Mouse (Mus musculus) spleen, adult 2 months (tissue): ENCODE measurements around the gene Tipin.

Source experiments
- CTCF ChIP-seq: fragments of 200-500 bp; IDR thresholded peaks from 2 replicates; pipeline ENCODE4 v1.5.1; 2011; ENCODE audit warnings: mild to moderate bottlenecking, inconsistent platforms; ENCODE audit not compliant: insufficient read depth, insufficient read length, insufficient replicate concordance; ENCODE audit errors: extremely low read depth
- POLR2A ChIP-seq: fragments of 200-500 bp; IDR thresholded peaks from 2 replicates; pipeline ENCODE4 v1.6.1; 2011; ENCODE audit warnings: low read depth, low read length, inconsistent platforms

DNA sequence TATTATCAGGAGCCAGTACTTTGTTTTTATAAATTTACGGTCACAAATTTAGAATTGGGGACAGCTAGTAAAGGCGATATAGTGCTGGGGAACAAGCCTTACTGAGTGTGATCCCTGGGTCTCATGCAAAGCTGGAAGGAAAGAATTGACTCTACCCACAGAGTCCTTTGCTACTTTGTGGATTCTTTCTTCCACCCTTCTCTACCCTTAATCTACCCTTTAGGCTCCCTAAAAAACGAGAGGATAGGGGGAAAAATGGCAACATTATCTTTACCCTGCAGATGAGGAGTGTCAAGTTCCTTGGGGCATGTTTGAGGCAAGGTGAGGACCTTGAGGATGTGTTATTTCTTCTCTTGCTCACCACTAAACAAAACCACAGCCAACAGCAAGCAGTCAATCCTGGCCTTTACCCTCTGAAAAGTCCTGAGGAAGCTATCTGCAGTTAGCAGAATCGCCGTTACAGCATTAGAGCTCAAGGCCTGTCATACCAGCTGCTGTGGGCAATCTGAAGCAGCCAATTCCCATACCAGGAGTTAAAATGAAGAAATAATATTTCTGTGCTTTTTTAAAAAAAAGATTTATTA, 1.1 kb downstream of the Tipin start:
- TF ChIP-seq CTCF (no peak), POLR2A (no peak)
